Mouse (Mus musculus) erythroblast, adult 5-6 weeks (primary cell): ENCODE data around the gene Frem2. TPM values are rescaled to one million over a fixed set of nuclear protein-coding genes. Genes with fewer than 3 reads are reported as not detected.

Experiments used
- ATAC-seq: replicated peaks from 2 replicates; pipeline ENCODE4 v1.8.0; 2016; ENCODE audit warnings: moderate number of reproducible peaks, mild to moderate bottlenecking, moderate TSS enrichment, inconsistent platforms; ENCODE audit not compliant: poor library complexity, low FRiP score, severe bottlenecking
- total RNA-seq, 2 experiments: library from RNA; stranded (forward) in 1 of 2; stranded (reverse) in 1 of 2; fragments of 150-400 nt in 1 of 2; fragments of 200-764, 138-1000 nt in 1 of 2; gene quantifications; 2 replicates each; pipeline versions ENCODE4 v1.2.3 to v1.2.4; 2015 to 2017; ENCODE audit warnings: low replicate concordance in 2 of 2

Frem2 gene
- total RNA-seq, 2 experiments from 2014 or later, result not detected

DNA sequence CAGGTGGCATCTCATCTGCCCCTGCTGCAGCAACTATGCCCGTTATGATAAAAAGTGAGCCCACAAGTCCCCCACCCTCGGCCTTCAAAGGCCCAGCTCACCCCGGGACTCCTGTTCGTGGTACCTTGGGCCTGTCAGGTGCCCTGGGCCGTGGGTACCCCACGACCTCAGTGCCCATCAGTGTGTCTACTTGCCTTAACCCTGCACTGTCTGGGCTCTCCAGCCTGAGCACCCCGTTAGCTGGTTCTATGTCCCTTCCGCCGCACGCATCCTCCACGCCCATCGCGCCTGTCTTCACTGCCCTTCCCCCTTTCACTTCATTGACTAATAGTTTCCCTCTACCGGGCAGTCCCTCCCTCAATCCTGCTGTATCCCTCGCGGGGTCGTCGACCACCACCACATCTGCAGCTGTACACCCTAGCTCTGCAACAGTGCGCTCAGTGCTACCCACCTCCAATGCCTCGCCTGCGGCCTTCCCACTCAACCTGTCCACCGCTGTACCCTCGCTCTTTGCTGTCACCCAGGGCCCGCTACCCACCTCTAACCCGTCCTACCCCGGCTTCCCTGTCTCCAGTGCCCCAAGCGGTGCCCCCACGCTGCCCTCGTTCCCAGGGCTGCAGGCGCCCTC, 178.6 kb downstream of the Frem2 start:
- ATAC-seq, result no peak

DNA sequence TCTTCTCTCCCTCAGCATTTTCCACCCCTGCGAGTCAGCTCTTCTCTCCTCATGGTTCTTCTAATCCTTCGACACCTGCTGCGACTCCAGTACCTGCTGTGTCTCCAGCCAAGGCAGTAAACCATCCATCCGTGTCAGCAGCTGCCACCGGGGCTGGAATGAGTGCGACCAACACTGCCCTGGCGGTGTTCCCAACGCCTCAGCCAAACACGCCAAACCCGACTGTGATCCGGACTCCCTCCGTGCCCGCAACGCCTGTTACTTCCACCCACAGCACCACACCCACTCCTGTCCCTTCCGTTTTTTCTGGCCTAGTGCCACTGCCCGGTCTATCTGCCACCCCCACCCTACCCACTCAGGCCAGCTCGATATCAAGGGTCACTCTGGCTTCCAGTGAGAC, 179.7 kb downstream of the Frem2 start:
- ATAC-seq, result no peak

- ATAC-seq, result no peak
Measured at GRCm38 (mm10) chr3:53475889-53476288, 181.3 kb downstream of the Frem2 start.

- no peak for ATAC-seq
Measured at GRCm38 (mm10) chr3:53474179-53474578, 183.0 kb downstream of the Frem2 start.

DNA sequence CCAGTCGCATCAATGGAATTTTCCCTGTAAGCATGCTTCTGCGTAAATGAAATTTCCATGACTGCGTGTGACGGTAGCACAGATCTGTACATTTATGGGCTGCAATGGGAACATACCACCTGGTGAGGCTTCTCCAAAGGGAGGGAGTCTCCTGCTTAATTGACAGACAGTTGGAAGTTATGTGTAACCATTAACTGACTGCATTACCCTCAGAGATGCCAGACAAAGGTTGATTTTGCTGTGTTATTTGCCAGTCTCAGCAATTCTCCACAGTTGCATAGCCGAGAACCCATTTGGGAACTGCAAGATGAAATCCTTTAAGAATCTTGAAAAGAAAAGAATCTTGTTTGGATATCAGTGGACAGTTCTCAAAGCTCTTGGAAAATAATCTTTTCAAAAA, 185.1 kb downstream of the Frem2 start:
- ATAC-seq, result no peak

- ATAC-seq, result no peak
Measured at GRCm38 (mm10) chr3:53469650-53470049, 187.5 kb downstream of the Frem2 start.

DNA sequence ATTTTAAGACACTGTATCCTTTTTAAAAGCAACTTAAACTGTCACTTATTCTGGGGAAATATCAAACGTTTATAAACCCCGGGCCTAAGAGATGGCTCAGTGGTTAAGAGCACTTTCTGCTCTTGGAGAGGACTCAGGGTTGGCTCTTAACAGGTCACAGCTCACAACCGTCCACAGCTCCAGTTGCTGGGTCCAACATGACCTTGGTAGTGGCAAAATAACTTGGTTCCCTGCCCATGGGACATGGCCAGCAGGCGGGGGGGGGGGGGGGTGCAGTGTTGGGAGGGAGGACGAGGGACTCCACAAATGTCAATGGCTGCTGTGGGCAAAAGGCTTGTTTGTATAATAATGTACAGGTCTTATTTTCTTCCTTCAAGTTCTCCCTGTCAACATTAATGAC, 189.8 kb downstream of the Frem2 start:
- no peak for ATAC-seq

- no peak for ATAC-seq
Measured at GRCm38 (mm10) chr3:53466481-53466880, 190.7 kb downstream of the Frem2 start.

- no peak for ATAC-seq
Measured at GRCm38 (mm10) chr3:53465330-53465729, 191.8 kb downstream of the Frem2 start.

- 0 out of 2 replicates have a peak, but pooled peaks have one; percentile 12 for ATAC-seq
Measured at GRCm38 (mm10) chr3:53464146-53464698, 192.9 kb downstream of the Frem2 start.

Other genes with a start within 250 kb of the Frem2 start
- gene Nhlrc3, start 194.0 kb downstream of the Frem2 start, total RNA-seq (2015; ENCODE audit: low replicate concordance), result 0.96 and 3.6 TPM in 2 replicates
- gene Nhlrc3, start 194.0 kb downstream of the Frem2 start, total RNA-seq (2017; ENCODE audit: low replicate concordance), result 3.4 and 5.0 TPM in 2 replicates
- gene Proser1, start 193.7 kb downstream of the Frem2 start, total RNA-seq (2015; ENCODE audit: low replicate concordance), result 10.4 and 11.7 TPM in 2 replicates
- 0.34 and 1.1 TPM in 2 replicates for gene Proser1, start 193.7 kb downstream of the Frem2 start, total RNA-seq (2017; ENCODE audit: low replicate concordance)
- gene Stoml3, start 168.7 kb downstream of the Frem2 start, total RNA-seq (2015; ENCODE audit: low replicate concordance), result not detected in 2 replicates
- gene Stoml3, start 168.7 kb downstream of the Frem2 start, total RNA-seq (2017; ENCODE audit: low replicate concordance), result not detected in 2 replicates
- not detected in 2 replicates for gene Gm10985, start 187.7 kb upstream of the Frem2 start, total RNA-seq (2015; ENCODE audit: low replicate concordance)
- not detected in 2 replicates for gene Gm10985, start 187.7 kb upstream of the Frem2 start, total RNA-seq (2017; ENCODE audit: low replicate concordance)
- gene Ufm1, start 206.5 kb upstream of the Frem2 start, total RNA-seq (2015; ENCODE audit: low replicate concordance), result 7.3 and 42.3 TPM in 2 replicates
- 4.3 and 16.0 TPM in 2 replicates for gene Ufm1, start 206.5 kb upstream of the Frem2 start, total RNA-seq (2017; ENCODE audit: low replicate concordance)